Mouse (Mus musculus): ENCODE data around the gene Gatc. TPM values are rescaled to one million over a fixed set of nuclear protein-coding genes. Genes with fewer than 3 reads are reported as not detected.

The Gatc gene
- total RNA-seq, 2 experiments from 2014 or later = 15.3 to 50.2 TPM

GRCm38 (mm10) chr5:115296347-115296746, 44.6 kb downstream of the Gatc start:
- no peak for ATAC-seq (replicated peaks; ENCODE audit: poor library complexity, severe bottlenecking)

- ATAC-seq (replicated peaks; ENCODE audit: poor library complexity, severe bottlenecking) = no peak
Measured at GRCm38 (mm10) chr5:115294173-115294572, 46.8 kb downstream of the Gatc start.

- ATAC-seq (replicated peaks; ENCODE audit: poor library complexity, severe bottlenecking) = no peak
Measured at GRCm38 (mm10) chr5:115284735-115285134, 56.2 kb downstream of the Gatc start.

Other genes with a start within 250 kb of the Gatc start
- gene Gm10401, start 242.9 kb downstream of the Gatc start, total RNA-seq (2014; fragmentation: Nextera tagmentation) = not detected in 2 replicates
- 0.26 TPM in 1 of 2 replicates, not detected in the other for gene Gm10401, start 242.9 kb downstream of the Gatc start, total RNA-seq (2017)
- 32.0 and 59.2 TPM in 2 replicates for gene Acads, start 221.8 kb downstream of the Gatc start, total RNA-seq (2014; fragmentation: Nextera tagmentation)
- gene Acads, start 221.8 kb downstream of the Gatc start, total RNA-seq (2017) = 24.3 and 27.6 TPM in 2 replicates
- 12.5 and 16.4 TPM in 2 replicates for gene Unc119b, start 206.2 kb downstream of the Gatc start, total RNA-seq (2014; fragmentation: Nextera tagmentation)
- 8.1 and 10.3 TPM in 2 replicates for gene Unc119b, start 206.2 kb downstream of the Gatc start, total RNA-seq (2017)
- gene Mlec, start 183.0 kb downstream of the Gatc start, total RNA-seq (2014; fragmentation: Nextera tagmentation) = 247 and 279 TPM in 2 replicates
- 290 and 318 TPM in 2 replicates for gene Mlec, start 183.0 kb downstream of the Gatc start, total RNA-seq (2017)
- gene Cabp1, start 146.8 kb downstream of the Gatc start, total RNA-seq (2014; fragmentation: Nextera tagmentation) = not detected in 2 replicates
- not detected in 2 replicates for gene Cabp1, start 146.8 kb downstream of the Gatc start, total RNA-seq (2017)
- 92.9 and 109 TPM in 2 replicates for gene Pop5, start 105.3 kb downstream of the Gatc start, total RNA-seq (2014; fragmentation: Nextera tagmentation)
- 74.0 and 75.4 TPM in 2 replicates for gene Pop5, start 105.3 kb downstream of the Gatc start, total RNA-seq (2017)
- gene Rnf10, start 68.3 kb downstream of the Gatc start, total RNA-seq (2014; fragmentation: Nextera tagmentation) = 70.1 and 93.7 TPM in 2 replicates
- gene Rnf10, start 68.3 kb downstream of the Gatc start, total RNA-seq (2017) = 52.6 and 57.9 TPM in 2 replicates
- gene Coq5, start 61.5 kb downstream of the Gatc start, total RNA-seq (2014; fragmentation: Nextera tagmentation) = 21.1 and 24.8 TPM in 2 replicates
- 35.3 and 41.9 TPM in 2 replicates for gene Coq5, start 61.5 kb downstream of the Gatc start, total RNA-seq (2017)
- 491 and 531 TPM in 2 replicates for gene Dynll1, start 40.2 kb downstream of the Gatc start, total RNA-seq (2014; fragmentation: Nextera tagmentation)
- 298 and 379 TPM in 2 replicates for gene Dynll1, start 40.2 kb downstream of the Gatc start, total RNA-seq (2017)
- 75.1 and 80.7 TPM in 2 replicates for gene Srsf9, start 14.0 kb downstream of the Gatc start, total RNA-seq (2014; fragmentation: Nextera tagmentation)
- gene Srsf9, start 14.0 kb downstream of the Gatc start, total RNA-seq (2017) = 75.0 and 91.4 TPM in 2 replicates
- 33.7 and 37.2 TPM in 2 replicates for gene Triap1, start within 50 bp of the Gatc start, total RNA-seq (2014; fragmentation: Nextera tagmentation)
- 15.6 and 24.0 TPM in 2 replicates for gene Triap1, start within 50 bp of the Gatc start, total RNA-seq (2017)
- 446 and 566 TPM in 2 replicates for gene Cox6a1, start 7.8 kb upstream of the Gatc start, total RNA-seq (2014; fragmentation: Nextera tagmentation)
- gene Cox6a1, start 7.8 kb upstream of the Gatc start, total RNA-seq (2017) = 56.7 and 64.4 TPM in 2 replicates
- not detected in 2 replicates for gene Msi1, start 88.4 kb upstream of the Gatc start, total RNA-seq (2014; fragmentation: Nextera tagmentation)
- not detected in 2 replicates for gene Msi1, start 88.4 kb upstream of the Gatc start, total RNA-seq (2017)
- gene Pla2g1b, start 125.1 kb upstream of the Gatc start, total RNA-seq (2014; fragmentation: Nextera tagmentation) = not detected in 2 replicates
- not detected in 2 replicates for gene Pla2g1b, start 125.1 kb upstream of the Gatc start, total RNA-seq (2017)
- 9.2 and 23.1 TPM in 2 replicates for gene Sirt4, start 143.5 kb upstream of the Gatc start, total RNA-seq (2014; fragmentation: Nextera tagmentation)
- gene Sirt4, start 143.5 kb upstream of the Gatc start, total RNA-seq (2017) = 2.9 and 7.1 TPM in 2 replicates
- gene Pxn, start 165.5 kb upstream of the Gatc start, total RNA-seq (2014; fragmentation: Nextera tagmentation) = 56.2 and 57.1 TPM in 2 replicates
- 110 and 111 TPM in 2 replicates for gene Pxn, start 165.5 kb upstream of the Gatc start, total RNA-seq (2017)
- gene Rplp0, start 218.3 kb upstream of the Gatc start, total RNA-seq (2014; fragmentation: Nextera tagmentation) = 2,324 and 2,796 TPM in 2 replicates
- gene Rplp0, start 218.3 kb upstream of the Gatc start, total RNA-seq (2017) = 1,887 and 2,078 TPM in 2 replicates
- 26.9 and 43.5 TPM in 2 replicates for gene Gcn1l1, start 224.1 kb upstream of the Gatc start, total RNA-seq (2014; fragmentation: Nextera tagmentation)
- 33.4 and 37.4 TPM in 2 replicates for gene Gcn1l1, start 224.1 kb upstream of the Gatc start, total RNA-seq (2017)

Measured in granulocyte monocyte progenitor cell, adult 5-6 weeks (primary cell).